Mouse (Mus musculus) cortical plate, adult 2 months (tissue): Measurements from ENCODE around the gene Fitm2.

ENCODE experiments used
- CTCF ChIP-seq: fragments of 200-500 bp; IDR thresholded peaks from 2 replicates; pipeline ENCODE4 v1.5.1; 2011; ENCODE audit warnings: mild to moderate bottlenecking, control low read depth, low read length; ENCODE audit not compliant: insufficient read depth; ENCODE audit errors: extremely low read depth
- POLR2A ChIP-seq: fragments of 200-500 bp; IDR thresholded peaks from 2 replicates; pipeline ENCODE4 v1.6.1; 2011; ENCODE audit warnings: mild to moderate bottlenecking, low read length, control low read depth; ENCODE audit not compliant: insufficient read depth; ENCODE audit errors: extremely low read depth

- TF ChIP-seq CTCF (no peak), POLR2A (no peak)
Measured at GRCm38 (mm10) chr2:163417830-163418229, 54.6 kb downstream of the Fitm2 start.
